Mouse (Mus musculus): ENCODE data around the gene Tbcel.

DNA sequence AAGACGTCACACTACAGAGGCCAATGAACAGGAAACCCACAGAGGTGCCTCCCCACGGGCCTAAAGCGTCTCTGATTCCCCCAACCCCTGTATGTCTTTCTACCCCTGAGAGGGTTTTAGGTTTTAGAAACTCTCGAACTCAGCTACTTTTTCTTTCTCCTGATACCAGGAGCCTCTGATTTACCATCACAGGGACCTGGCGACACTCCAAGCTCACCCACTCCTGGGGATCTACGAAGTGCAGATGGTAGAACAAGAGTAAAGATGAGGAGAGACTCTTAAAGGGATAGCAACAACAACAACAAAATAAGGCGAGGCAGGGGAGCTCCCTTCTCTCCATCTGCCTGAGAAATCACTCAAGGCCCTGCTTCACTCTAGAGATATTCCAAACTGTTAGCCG lies 120.6 kb downstream of the Tbcel start:
- no peak for TF ChIP-seq POLR2A (IDR thresholded peaks at IDR 0.05; ENCODE audit: extremely low read depth, insufficient read depth, low read length)
- TF ChIP-seq CTCF (IDR thresholded peaks at IDR 0.05; ENCODE audit: low read depth, low read length), result no peak

Data from liver, adult 2 months (tissue).